Mouse (Mus musculus): Measurements from ENCODE around the gene Gpr180.
"Not testable (repeated sequence)": the region's sequence is repeated elsewhere in the genome, so short reads cannot be mapped to it uniquely, and the experiment has no call there.

Gpr180 gene

GRCm38 (mm10) chr14:118152294-118152651, 15.3 kb downstream of the Gpr180 start:
- no peak for DNase-seq (ENCODE audit: low spot score)

DNA sequence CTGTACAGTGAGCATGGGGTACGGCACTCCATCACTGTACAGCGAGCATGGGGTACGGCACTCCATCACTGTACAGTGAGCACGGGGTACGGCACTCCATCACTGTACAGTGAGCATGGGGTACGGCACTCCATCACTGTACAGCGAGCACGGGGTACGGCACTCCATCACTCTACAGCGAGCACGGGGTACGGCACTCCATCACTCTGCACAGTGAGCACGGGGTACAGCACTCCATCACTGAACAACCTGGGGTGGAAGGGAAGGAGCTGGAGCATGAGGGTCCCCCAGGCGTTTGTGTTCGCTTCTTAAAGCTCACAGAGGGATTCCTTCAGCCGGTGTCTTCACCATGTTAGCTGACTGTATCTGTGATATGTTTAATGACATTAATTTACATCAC, 19.1 kb downstream of the Gpr180 start:
- DNase-seq (ENCODE audit: low spot score), result not testable (repeated sequence)

GRCm38 (mm10) chr14:118156740-118157139, 19.8 kb downstream of the Gpr180 start:
- no peak for DNase-seq (ENCODE audit: low spot score)

GRCm38 (mm10) chr14:118157146-118157545, 20.2 kb downstream of the Gpr180 start:
- peak; percentile 61 for DNase-seq (ENCODE audit: low spot score)

GRCm38 (mm10) chr14:118161751-118162150, 24.8 kb downstream of the Gpr180 start:
- no peak for DNase-seq (ENCODE audit: low spot score)

- no peak for DNase-seq (ENCODE audit: low spot score)
Observed at GRCm38 (mm10) chr14:118162640-118163039, 25.7 kb downstream of the Gpr180 start.

- no peak for DNase-seq (ENCODE audit: low spot score)
Observed at GRCm38 (mm10) chr14:118168776-118169175, 31.8 kb downstream of the Gpr180 start.

DNA sequence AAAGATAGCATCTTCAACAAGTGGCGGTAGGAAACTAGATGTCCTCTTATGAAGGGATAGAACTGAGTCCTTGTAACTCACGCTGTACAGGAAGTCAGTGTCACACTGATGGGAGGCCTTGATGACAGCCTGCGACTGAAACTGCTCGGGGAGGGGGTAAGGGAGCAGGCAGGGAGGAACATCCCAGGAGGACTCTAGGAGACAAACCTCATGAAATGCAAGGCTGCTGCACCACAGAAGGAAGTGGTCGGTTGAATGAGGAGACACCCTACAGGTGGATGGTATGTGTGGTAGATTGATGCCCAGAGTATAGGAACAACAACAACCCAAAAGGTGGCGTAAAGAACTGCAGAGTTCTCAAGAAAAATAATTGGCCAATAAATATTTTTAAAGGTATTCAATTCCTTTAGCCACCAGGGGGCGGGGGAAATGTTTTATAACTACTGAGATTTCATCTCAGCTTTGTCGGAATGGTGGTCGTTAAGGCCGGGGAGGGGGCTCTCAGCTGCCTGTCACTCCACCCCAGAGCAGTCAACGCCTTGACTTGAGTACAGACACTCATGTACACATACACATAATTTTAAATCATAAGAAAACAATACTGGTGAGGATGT, 36.7 kb downstream of the Gpr180 start:
- DNase-seq (ENCODE audit: low spot score), result no peak

GRCm38 (mm10) chr14:118175071-118175693, 38.2 kb downstream of the Gpr180 start:
- no peak for DNase-seq (ENCODE audit: low spot score)

- DNase-seq (ENCODE audit: low spot score), result no peak
Observed at GRCm38 (mm10) chr14:118175694-118176085, 38.7 kb downstream of the Gpr180 start.

DNA sequence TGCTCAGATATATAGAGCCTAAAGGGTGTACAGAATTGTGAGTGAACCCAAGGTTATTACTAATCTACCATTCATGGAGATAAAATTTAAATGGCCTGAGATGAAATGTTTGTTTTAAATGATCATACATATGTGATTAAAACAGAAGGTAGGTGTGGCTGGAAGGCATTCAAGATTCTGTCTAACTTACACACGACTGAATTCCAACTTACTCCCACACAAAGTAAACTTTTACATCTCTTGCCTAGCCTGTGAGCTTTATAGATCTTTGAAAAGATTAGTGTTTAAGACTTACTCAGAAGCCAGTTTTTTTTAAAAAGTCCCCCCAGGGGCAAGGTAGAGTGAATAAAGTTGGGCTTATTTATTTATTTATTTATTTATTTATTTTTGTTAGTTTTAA, 42.3 kb downstream of the Gpr180 start:
- no peak for DNase-seq (ENCODE audit: low spot score)

DNA sequence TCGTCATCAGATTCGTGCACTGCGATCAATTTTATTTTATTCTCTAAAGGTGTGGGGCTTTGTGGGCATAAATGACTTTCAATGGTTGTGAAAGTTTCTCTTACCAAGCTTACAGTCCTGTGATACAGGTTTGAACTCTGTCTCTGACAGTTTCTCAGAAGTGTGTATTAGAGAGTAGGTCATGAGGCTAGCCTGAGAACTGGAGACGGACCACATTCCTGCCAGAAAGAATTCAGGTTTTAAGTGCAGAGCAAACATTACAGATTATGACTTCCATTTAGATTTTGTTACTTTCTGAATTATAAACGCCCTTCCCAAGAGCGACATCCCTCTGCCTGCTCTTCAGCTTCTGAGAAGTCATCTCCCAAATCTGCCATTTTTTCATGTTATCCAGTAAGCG, 42.7 kb downstream of the Gpr180 start:
- DNase-seq (ENCODE audit: low spot score), result no peak

DNA sequence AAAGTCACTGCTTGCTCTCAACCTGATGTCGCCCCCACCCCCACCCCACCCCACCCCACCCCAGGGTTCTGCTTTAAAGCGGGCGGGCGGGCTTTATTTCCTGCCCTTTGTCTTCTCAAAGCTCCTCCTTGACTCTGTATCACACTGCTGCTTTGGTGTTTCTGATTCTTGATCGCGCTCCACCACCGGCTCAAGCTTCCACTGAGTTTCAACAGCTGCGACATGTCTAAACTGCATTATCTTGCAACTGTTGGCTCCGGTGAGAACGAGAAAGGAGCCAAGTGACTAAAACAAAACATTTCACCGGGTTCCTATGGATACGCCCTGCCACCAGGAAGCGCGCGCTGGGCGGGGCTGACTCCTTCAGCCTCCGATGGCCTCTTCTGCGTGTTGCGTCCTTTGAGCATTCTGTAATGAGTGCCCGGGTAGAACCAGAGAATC, 43.2 kb downstream of the Gpr180 start:
- peak; percentile 53 for DNase-seq (ENCODE audit: low spot score)

DNA sequence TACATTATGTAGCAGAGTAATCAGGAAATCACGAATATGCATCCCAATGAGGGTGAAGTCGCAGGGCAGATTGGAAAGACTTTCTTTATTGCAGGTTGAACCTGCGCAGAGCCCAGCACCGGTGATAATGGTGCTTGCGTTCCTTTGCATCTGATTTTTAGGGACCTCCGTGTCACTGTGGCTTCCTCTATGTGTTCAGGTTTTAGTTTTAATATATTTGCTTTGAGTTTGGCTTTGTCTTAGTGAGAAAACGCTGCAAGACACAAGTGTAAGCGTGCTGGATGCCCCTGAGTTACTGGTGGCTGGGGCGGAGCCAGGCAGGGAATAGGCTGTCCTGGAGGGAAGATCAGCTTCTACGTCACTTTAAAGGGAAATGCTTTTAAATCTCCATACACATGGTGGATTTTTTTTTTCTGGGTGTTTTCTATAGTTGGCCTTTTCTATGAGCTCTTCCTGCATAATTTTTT, 43.8 kb downstream of the Gpr180 start:
- DNase-seq (ENCODE audit: low spot score), result peak; percentile 19

DNA sequence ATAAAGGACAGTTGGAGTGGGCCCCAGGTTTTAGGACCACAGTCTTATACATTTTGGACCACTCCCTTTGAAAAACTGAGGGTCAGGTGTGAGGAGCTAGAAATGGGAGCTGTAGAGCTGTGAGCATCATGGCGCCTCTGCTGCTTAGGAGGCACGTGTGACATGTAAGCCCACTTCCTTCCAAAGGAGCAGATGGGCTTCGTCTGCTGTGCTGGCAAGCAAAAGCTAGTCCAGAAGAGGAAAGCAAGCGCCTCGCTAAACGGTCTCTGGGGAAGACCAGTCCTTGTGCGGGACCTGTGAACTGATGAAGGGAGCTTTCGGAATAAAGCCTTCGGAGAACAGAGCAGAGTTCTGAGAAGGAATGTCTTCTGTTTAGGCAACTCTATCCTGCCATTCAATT, 54.5 kb downstream of the Gpr180 start:
- no peak for DNase-seq (ENCODE audit: low spot score)

DNA sequence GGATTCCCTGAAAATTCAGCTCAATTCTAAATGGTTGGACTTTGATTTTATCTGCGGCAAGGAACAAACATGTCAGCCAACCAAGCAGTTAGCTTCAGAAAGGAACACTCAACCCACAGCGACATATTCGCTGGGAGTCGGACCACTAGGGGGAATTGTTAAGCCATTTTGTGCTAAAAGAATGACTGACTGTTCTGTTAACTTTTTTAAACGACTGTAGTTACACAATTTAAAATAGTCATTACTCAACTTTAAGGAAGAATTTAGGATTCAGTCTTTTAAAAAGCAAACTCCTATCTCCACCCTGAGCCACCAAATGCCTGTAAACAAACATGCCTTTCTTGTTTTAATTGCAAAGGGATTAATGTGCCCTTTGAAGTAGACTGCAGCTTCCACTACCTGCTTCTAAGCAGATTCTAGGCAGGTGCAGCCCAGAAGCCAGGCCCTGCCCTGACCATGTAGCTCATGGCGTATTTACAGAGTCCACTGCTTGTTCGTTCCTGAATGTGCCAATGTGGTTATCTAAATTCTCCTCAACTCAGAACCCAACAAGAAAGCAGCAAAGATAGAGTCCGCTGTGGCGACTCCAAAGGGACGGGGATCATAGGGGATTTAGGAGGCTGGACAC, 56.2 kb downstream of the Gpr180 start:
- DNase-seq (ENCODE audit: low spot score), result no peak

- no peak for DNase-seq (ENCODE audit: low spot score)
Observed at GRCm38 (mm10) chr14:118193663-118194062, 56.7 kb downstream of the Gpr180 start.

DNA sequence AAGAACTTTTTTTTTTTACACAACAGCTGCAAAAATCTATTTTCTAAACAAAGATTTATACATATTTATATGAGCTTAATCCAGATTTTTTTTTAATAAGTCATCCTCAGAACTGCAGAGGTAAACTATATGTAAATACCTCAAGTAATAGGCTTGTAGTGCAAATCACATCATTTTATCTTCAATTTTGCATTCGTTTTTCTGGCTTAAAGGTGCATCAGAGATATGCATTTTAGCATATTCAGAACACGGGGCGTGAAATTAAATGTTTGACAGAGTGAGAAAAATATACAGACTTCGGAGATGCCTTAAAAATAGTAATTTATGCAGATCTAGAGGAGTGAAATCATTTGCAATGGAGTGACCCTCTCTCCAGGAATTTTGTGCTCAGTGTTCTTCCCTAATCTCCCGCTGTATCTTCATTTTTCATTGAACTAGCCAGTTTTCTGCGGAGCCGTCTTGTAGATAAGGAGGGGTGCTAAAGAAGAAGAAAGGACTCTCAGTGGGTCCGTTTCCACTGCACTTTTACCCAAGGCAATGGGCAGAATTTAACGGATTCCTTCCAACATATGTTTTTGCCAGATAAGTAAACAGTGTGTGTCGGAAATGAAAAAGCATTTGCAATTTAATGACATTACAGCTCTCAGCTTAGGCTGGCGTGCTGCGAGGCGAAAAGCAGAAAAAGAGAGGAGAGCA, 57.4 kb downstream of the Gpr180 start:
- DNase-seq (ENCODE audit: low spot score), result no peak

GRCm38 (mm10) chr14:118197063-118197462, 60.1 kb downstream of the Gpr180 start:
- no peak for DNase-seq (ENCODE audit: low spot score)

GRCm38 (mm10) chr14:118200731-118201130, 63.8 kb downstream of the Gpr180 start:
- DNase-seq (ENCODE audit: low spot score), result no peak

DNA sequence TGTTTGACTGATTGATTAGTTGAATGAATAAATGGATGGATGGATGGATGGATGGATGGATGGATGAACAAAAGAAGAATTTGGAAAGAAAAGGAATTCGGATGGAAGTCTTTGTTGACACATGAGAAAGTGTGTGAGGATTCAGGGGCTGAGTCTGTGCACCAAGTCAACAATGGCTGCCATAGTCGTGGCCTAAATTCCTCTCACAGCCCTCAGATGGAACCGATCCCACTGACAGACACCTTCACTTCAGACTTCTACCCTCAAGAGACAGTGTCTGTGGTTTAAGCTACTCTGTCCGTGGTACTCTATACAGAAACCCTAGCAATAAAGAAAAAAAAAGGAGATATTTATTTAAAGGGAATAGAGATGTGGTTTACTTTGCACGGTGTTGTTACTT, 65.0 kb downstream of the Gpr180 start:
- no peak for DNase-seq (ENCODE audit: low spot score)

- no peak for DNase-seq (ENCODE audit: low spot score)
Observed at GRCm38 (mm10) chr14:118203031-118203430, 66.1 kb downstream of the Gpr180 start.

DNA sequence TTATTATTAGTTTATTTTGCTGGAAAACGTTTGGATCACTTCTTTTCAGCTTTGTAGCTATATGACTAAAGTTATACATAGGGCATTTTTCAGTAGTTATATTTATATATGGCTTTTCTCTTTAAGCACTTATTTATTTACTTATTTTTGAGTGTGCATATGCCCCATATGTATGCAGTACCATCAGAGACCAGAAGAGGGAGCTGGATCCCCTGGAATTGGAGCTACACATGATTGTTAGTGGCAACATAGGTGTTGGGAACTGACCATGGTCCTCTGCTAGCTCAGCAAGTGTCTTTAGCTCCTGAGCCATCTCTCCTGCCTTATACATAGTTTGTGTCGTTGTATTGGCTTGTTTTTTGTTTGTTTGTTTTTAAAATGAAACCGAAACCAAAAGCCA, 70.4 kb downstream of the Gpr180 start:
- no peak for DNase-seq (ENCODE audit: low spot score)

Measured in urinary bladder, postnatal 25 days (tissue).